Mouse (Mus musculus) neutrophil, adult 83 days (primary cell): ENCODE results near the gene Sp2. TPM values are rescaled to one million over a fixed set of nuclear protein-coding genes. Genes with fewer than 3 reads are reported as not detected.

Source experiments
- total RNA-seq, 2 experiments: library from RNA; stranded (reverse); gene quantifications; one replicate each; pipeline ENCODE4 v1.2.4; 2023

The Sp2 gene
- total RNA-seq: 10 to 100 TPM; 34.4 to 34.8 TPM

GRCm38 (mm10) chr11:96982859-96983258 lies at the start of gene Sp2:
TSS of gene Sp2 (minus strand) at chr11:96982959.

GRCm38 (mm10) chr11:97029686-97030417 lies 47.1 kb upstream of the Sp2 start, which contains the start of gene Scrn2:
TSS of gene Scrn2 (plus strand) at chr11:97029938.

GRCm38 (mm10) chr11:97013121-97013670 lies 30.4 kb upstream of the Sp2 start, which contains the start of gene Sp6:
TSS of gene Sp6 (plus strand) at chr11:97013394.

GRCm38 (mm10) chr11:96943746-96944304 lies 38.9 kb downstream of the Sp2 start, which contains the start of gene Pnpo:
TSS of gene Pnpo (minus strand) at chr11:96943986.

GRCm38 (mm10) chr11:96928088-96928487 lies 54.7 kb downstream of the Sp2 start, which contains the start of gene Prr15l:
TSS of gene Prr15l (plus strand) at chr11:96928104.

GRCm38 (mm10) chr11:96916044-96916884 lies 66.5 kb downstream of the Sp2 start, which contains the start of gene Cdk5rap3:
TSS of gene Cdk5rap3 (minus strand) at chr11:96916496.

Other genes with a start within 250 kb of the Sp2 start
- 10 to 100 TPM; 39.5 to 43.3 TPM for gene Snx11, start 205.4 kb downstream of the Sp2 start, total RNA-seq
- gene Cbx1, start 193.8 kb downstream of the Sp2 start, total RNA-seq: 10 to 100 TPM; 36.8 to 37.3 TPM
- 10 to 100 TPM; 40.3 to 46.2 TPM for gene Nfe2l1, start 153.0 kb downstream of the Sp2 start, total RNA-seq
- gene Copz2, start 133.1 kb downstream of the Sp2 start, total RNA-seq: 1 to 10 TPM in 1 of 2 experiments, under 1 TPM in 1; 0.37 to 1.7 TPM
- 10 to 100 TPM; 40.4 to 40.6 TPM for gene Cdk5rap3, start 66.5 kb downstream of the Sp2 start, total RNA-seq
- gene Prr15l, start 54.9 kb downstream of the Sp2 start, total RNA-seq: under 1 TPM in 1 of 2 experiments, not detected in 1; 0.22 TPM
- gene Pnpo, start 39.0 kb downstream of the Sp2 start, total RNA-seq: 10 to 100 TPM; 13.3 to 14.2 TPM
- gene Sp6, start 30.4 kb upstream of the Sp2 start, total RNA-seq: under 1 TPM in 1 of 2 experiments, not detected in 1; 0.13 TPM
- gene Scrn2, start 47.0 kb upstream of the Sp2 start, total RNA-seq: 1 to 10 TPM; 2.3 to 2.5 TPM
- under 1 TPM; 0.68 to 0.90 TPM for gene Lrrc46, start 58.4 kb upstream of the Sp2 start, total RNA-seq
- 10 to 100 TPM; 42.0 to 46.7 TPM for gene Mrpl10, start 58.6 kb upstream of the Sp2 start, total RNA-seq
- 10 to 100 TPM; 21.7 to 24.6 TPM for gene Osbpl7, start 67.7 kb upstream of the Sp2 start, total RNA-seq
- not detected for gene Tbx21, start 132.4 kb upstream of the Sp2 start, total RNA-seq
- 10 to 100 TPM; 42.9 to 43.5 TPM for gene Tbkbp1, start 168.5 kb upstream of the Sp2 start, total RNA-seq
- gene Kpnb1, start 204.9 kb upstream of the Sp2 start, total RNA-seq: 10 to 100 TPM; 95.6 to 95.7 TPM